Mouse (Mus musculus) midbrain, postnatal 0 days (tissue): ENCODE results near the gene Rora. TPM values are rescaled to one million over a fixed set of nuclear protein-coding genes. Genes with fewer than 3 reads are reported as not detected.

Source experiments
- ATAC-seq: fragments of 200-750 bp; cut with Nextera tagmentation; 2 replicates; pipeline ENCODE4 v1.8.0; 2017; ENCODE audit warnings: moderate number of reproducible peaks, mild to moderate bottlenecking, moderate TSS enrichment, moderate library complexity; ENCODE audit not compliant: low FRiP score
- DNase-seq: peaks from one replicate; pipeline ENCODE4 v3.0.0-alpha.2; 2015; ENCODE audit warnings: low spot score
- H3K27ac ChIP-seq: fragments of 300-500 bp; sonication (generic); 2 replicates; pipeline ENCODE4 v1.5.1; 2014; ENCODE audit warnings: low read depth, mild to moderate bottlenecking, low read length, mixed read lengths
- H3K27me3 ChIP-seq: fragments of 300-500 bp; sonication (generic); 2 replicates; pipeline ENCODE4 v1.6.1; 2014; ENCODE audit warnings: low read length, control low read depth, mixed read lengths; ENCODE audit not compliant: insufficient read depth
- H3K36me3 ChIP-seq: fragments of 300-500 bp; sonication (generic); 2 replicates; pipeline ENCODE4 v1.6.1; 2014; ENCODE audit warnings: low read length, control low read depth, mixed read lengths; ENCODE audit not compliant: insufficient read depth
- H3K4me1 ChIP-seq: fragments of 300-500 bp; sonication (generic); 2 replicates; pipeline ENCODE4 v1.6.1; 2014; ENCODE audit warnings: mild to moderate bottlenecking, control low read depth, antibody characterized with exemption, low read length, mixed read lengths; ENCODE audit not compliant: insufficient read depth
- H3K4me2 ChIP-seq: fragments of 300-500 bp; sonication (generic); 2 replicates; pipeline ENCODE4 v1.6.1; 2014; ENCODE audit warnings: low read depth, mild to moderate bottlenecking, low read length, mixed read lengths; ENCODE audit not compliant: poor library complexity, severe bottlenecking
- H3K4me3 ChIP-seq: fragments of 300-500 bp; sonication (generic); 2 replicates; pipeline ENCODE4 v1.5.1; 2014; ENCODE audit warnings: low read depth, mild to moderate bottlenecking, low read length, moderate library complexity
- H3K9ac ChIP-seq: fragments of 300-500 bp; sonication (generic); replicated peaks from 2 replicates; pipeline ENCODE4 v1.6.1; 2014; ENCODE audit warnings: mild to moderate bottlenecking, low read length, moderate library complexity, mixed read lengths; ENCODE audit not compliant: poor library complexity, severe bottlenecking
- H3K9me3 ChIP-seq: fragments of 300-500 bp; sonication (generic); 2 replicates; pipeline ENCODE4 v1.6.1; 2016; ENCODE audit warnings: low read length, control low read depth
- CTCF ChIP-seq: IDR thresholded peaks from 2 replicates; pipeline ENCODE4 v1.5.1; 2016; ENCODE audit warnings: antibody characterized with exemption, mild to moderate bottlenecking
- WGBS: fragments of 180-500 bp; shearing (Covaris S2); extraction: QIAGEN DNeasy Blood & Tissue Kit; methylation state at CpG from one replicate; pipeline ENCODE4 v1.1.7; 2014; 5-methylcytosine and 5-hydroxymethylcytosine counted together
- polyA plus RNA-seq: library from polyadenylated mRNA; unstranded; fragments of >200 nt; fragmentation: Nextera tagmentation; extraction: Ambion mirVana; gene quantifications from 2 replicates; pipeline ENCODE4 v1.2.1, GENCODE M21; 2015
- total RNA-seq: library from RNA; depleted of rRNA; stranded (reverse); fragments of >200 nt; gene quantifications from 2 replicates; pipeline ENCODE4 v1.2.3, GENCODE M21; 2014

The Rora gene
- total and polyA plus RNA-seq, 2 experiments from 2014 or later, result 28.2 to 49.6 TPM

DNA sequence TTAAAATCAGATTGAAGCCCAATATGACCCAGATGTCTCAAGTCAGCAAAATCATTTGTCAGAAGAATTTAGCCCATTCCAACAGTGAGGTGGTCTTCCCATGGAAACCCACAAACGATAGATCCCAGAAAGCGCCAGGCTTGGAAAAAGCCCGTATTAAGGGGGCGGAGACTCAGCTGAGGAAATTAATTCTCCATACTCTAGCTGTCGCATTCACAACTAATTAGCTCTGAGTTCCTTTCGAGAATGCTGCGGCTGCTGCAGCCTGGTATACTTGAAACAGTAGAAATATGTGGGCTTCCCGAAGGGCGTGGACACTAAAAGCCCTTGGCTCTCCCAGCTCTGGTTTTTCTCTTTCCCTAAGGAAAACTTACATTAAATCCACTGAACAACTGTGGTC, 345.4 kb downstream of the Rora start:
- no peak overlapping the region for H3K27ac ChIP-seq
- 84% methylated on average over 9 of the region's 9 CpGs for WGBS
- no peak overlapping the region for H3K9ac ChIP-seq
- no peaks in the 10 kb centered on the region for H3K9me3 ChIP-seq
- H3K36me3 ChIP-seq, result no peaks in the 10 kb centered on the region
- TF ChIP-seq CTCF, result no peak
- ATAC-seq (no peak), DNase-seq (no peak)
- H3K4me2 ChIP-seq, result no peak overlapping the region
- H3K4me1 ChIP-seq, result no peaks in the 10 kb centered on the region
- no peaks in the 10 kb centered on the region for H3K27me3 ChIP-seq
- H3K4me3 ChIP-seq, result no peak overlapping the region

GRCm38 (mm10) chr9:69004514-69004913, 350.9 kb downstream of the Rora start:
- H3K36me3 ChIP-seq, result no peaks in the 10 kb centered on the region
- no peak overlapping the region for H3K4me3 ChIP-seq
- H3K27me3 ChIP-seq, result no peaks in the 10 kb centered on the region
- H3K4me1 ChIP-seq, result no peaks in the 10 kb centered on the region
- H3K9me3 ChIP-seq, result no peaks in the 10 kb centered on the region
- no peak for ATAC-seq
- no peak overlapping the region for H3K9ac ChIP-seq
- H3K27ac ChIP-seq, result no peak overlapping the region
- DNase-seq, result no peak
- no peak for TF ChIP-seq CTCF
- WGBS, result 83% methylated on average over 9 of the region's 9 CpGs
- H3K4me2 ChIP-seq, result no peak overlapping the region

GRCm38 (mm10) chr9:69006666-69007065, 353.1 kb downstream of the Rora start:
- no peak for TF ChIP-seq CTCF
- no peak for DNase-seq
- Histone ChIP-seq H3K27me3 (no peaks in the 10 kb centered on the region), H3K9ac (no peak overlapping the region), H3K9me3 (no peaks in the 10 kb centered on the region), H3K4me1 (no peaks in the 10 kb centered on the region), H3K27ac (no peak overlapping the region), H3K36me3 (no peaks in the 10 kb centered on the region), H3K4me2 (no peak overlapping the region), H3K4me3 (no peak overlapping the region)
- no peak for ATAC-seq
- WGBS, result 82% methylated on average over 3 of the region's 3 CpGs

GRCm38 (mm10) chr9:69008706-69009105, 355.1 kb downstream of the Rora start:
- no peak for DNase-seq

GRCm38 (mm10) chr9:69010886-69011285, 357.3 kb downstream of the Rora start:
- no peak overlapping the region for H3K4me3 ChIP-seq
- DNase-seq (no peak), ATAC-seq (no peak)
- H3K4me2 ChIP-seq, result no peak overlapping the region
- no peaks in the 10 kb centered on the region for H3K9me3 ChIP-seq
- H3K27me3 ChIP-seq, result no peaks in the 10 kb centered on the region
- H3K27ac ChIP-seq, result no peak overlapping the region
- no peaks in the 10 kb centered on the region for H3K4me1 ChIP-seq
- no peaks in the 10 kb centered on the region for H3K36me3 ChIP-seq
- no peak overlapping the region for H3K9ac ChIP-seq
- no peak for TF ChIP-seq CTCF
- 63% methylated on average over 5 of the region's 5 CpGs for WGBS

More at GRCm38 (mm10) chr9:69008706-69009105, 355.1 kb downstream of the Rora start:
- ATAC-seq, result no peak
- H3K27me3 ChIP-seq, result no peaks in the 10 kb centered on the region
- H3K9me3 ChIP-seq, result no peaks in the 10 kb centered on the region
- no peak overlapping the region for H3K27ac ChIP-seq
- no peaks in the 10 kb centered on the region for H3K36me3 ChIP-seq
- H3K9ac ChIP-seq, result no peak overlapping the region
- no peaks in the 10 kb centered on the region for H3K4me1 ChIP-seq
- H3K4me3 ChIP-seq, result no peak overlapping the region
- WGBS, result 51% methylated on average over 2 of the region's 2 CpGs
- no peak overlapping the region for H3K4me2 ChIP-seq
- TF ChIP-seq CTCF, result no peak

DNA sequence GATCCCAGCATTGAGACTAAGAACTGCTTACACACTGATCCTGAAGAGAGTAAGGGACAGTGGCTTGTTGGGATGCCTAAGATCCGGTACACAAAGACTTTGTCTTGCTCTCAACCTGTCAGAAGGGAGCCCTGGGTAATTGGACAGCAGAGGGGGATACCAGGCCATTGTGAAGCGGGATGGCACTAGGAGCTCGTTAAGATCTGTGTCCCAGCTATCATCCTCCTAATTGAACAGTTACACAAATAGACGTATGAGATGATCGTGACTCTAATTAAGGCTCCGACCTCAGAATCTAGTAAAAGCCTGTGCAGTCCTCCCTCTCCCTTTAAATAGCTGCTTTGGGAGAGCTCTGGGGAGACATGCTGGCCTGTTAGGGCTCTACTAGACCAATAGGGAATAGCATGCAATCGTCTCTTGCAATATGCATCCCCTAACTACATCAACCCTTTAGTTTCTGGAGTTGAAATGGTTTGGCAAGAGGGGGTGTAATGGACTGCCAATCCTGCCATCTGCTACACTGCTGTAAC, 359.7 kb downstream of the Rora start:
- Histone ChIP-seq H3K36me3 (no peaks in the 10 kb centered on the region), H3K27me3 (no peaks in the 10 kb centered on the region), H3K4me2 (no peak overlapping the region), H3K27ac (no peak overlapping the region), H3K9ac (no peak overlapping the region), H3K4me3 (no peak overlapping the region), H3K4me1 (no peaks in the 10 kb centered on the region), H3K9me3 (no peaks in the 10 kb centered on the region)
- ATAC-seq, result no peak
- no peak for DNase-seq
- 76% methylated on average over 7 of the region's 7 CpGs for WGBS
- TF ChIP-seq CTCF, result no peak
